Mouse (Mus musculus) heart, postnatal 0 days (tissue): ENCODE data around the gene 4930519G04Rik. TPM values are rescaled to one million over a fixed set of nuclear protein-coding genes. Genes with fewer than 3 reads are reported as not detected.
"Not testable (repeated sequence)": the region's sequence is repeated elsewhere in the genome, so short reads cannot be mapped to it uniquely, and the experiment has no call there.

Experiments used
- ATAC-seq: fragments of 200-750 bp; cut with Nextera tagmentation; 2 replicates; pipeline ENCODE4 v1.8.0; 2017; ENCODE audit warnings: low read depth, moderate number of reproducible peaks, moderate library complexity; ENCODE audit not compliant: insufficient read depth
- DNase-seq: peaks from one replicate; pipeline ENCODE4 v3.0.0-alpha.2; 2016; ENCODE audit warnings: low spot score
- H3K27ac ChIP-seq: fragments of 300-500 bp; sonication (generic); 2 replicates; pipeline ENCODE4 v1.5.1; 2014; ENCODE audit warnings: low read depth, mild to moderate bottlenecking
- H3K27me3 ChIP-seq: fragments of 300-500 bp; sonication (generic); 2 replicates; pipeline ENCODE4 v1.6.1; 2014; ENCODE audit warnings: low read length, mixed read lengths; ENCODE audit not compliant: control insufficient read depth, insufficient read depth
- H3K36me3 ChIP-seq: fragments of 300-500 bp; sonication (generic); replicated peaks from 2 replicates; pipeline ENCODE4 v1.6.1; 2014; ENCODE audit warnings: low read length, mixed read lengths; ENCODE audit not compliant: control insufficient read depth, insufficient read depth
- H3K4me1 ChIP-seq: fragments of 300-500 bp; sonication (generic); 2 replicates; pipeline ENCODE4 v1.6.1; 2014; ENCODE audit warnings: antibody characterized with exemption; ENCODE audit not compliant: control insufficient read depth, insufficient read depth
- H3K4me2 ChIP-seq: fragments of 300-500 bp; sonication (generic); 2 replicates; pipeline ENCODE4 v1.6.1; 2014; ENCODE audit warnings: low read depth, mild to moderate bottlenecking, low read length, moderate library complexity
- H3K4me3 ChIP-seq: fragments of 300-500 bp; sonication (generic); 2 replicates; pipeline ENCODE4 v1.5.1; 2014; ENCODE audit warnings: low read depth, low read length
- H3K9ac ChIP-seq: fragments of 300-500 bp; sonication (generic); replicated peaks from 2 replicates; pipeline ENCODE4 v1.6.1; 2014; ENCODE audit warnings: low read depth, low read length, mixed read lengths
- H3K9me3 ChIP-seq: fragments of 300-500 bp; sonication (generic); replicated peaks from 2 replicates; pipeline ENCODE4 v1.6.1; 2016; ENCODE audit warnings: low read length; ENCODE audit not compliant: control insufficient read depth
- CTCF ChIP-seq: IDR thresholded peaks from 2 replicates; pipeline ENCODE4 v1.5.1; 2016; ENCODE audit warnings: antibody characterized with exemption, control low read depth, low read depth
- EP300 ChIP-seq: IDR thresholded peaks from 2 replicates; pipeline ENCODE4 v1.6.1; 2016; ENCODE audit warnings: antibody characterized with exemption, low read depth
- WGBS: fragments of 180-500 bp; shearing (Covaris S2); extraction: QIAGEN DNeasy Blood & Tissue Kit; methylation state at CpG from one replicate; pipeline ENCODE4 v1.1.7; 2014; 5-methylcytosine and 5-hydroxymethylcytosine counted together
- polyA plus RNA-seq: library from polyadenylated mRNA; unstranded; fragments of >200 nt; fragmentation: Nextera tagmentation; extraction: Ambion mirVana; gene quantifications from 2 replicates; pipeline ENCODE4 v1.2.1, GENCODE M21; 2015
- total RNA-seq: library from RNA; depleted of rRNA; stranded (reverse); fragments of >200 nt; gene quantifications from 2 replicates; pipeline ENCODE4 v1.2.3, GENCODE M21; 2014; ENCODE audit warnings: low replicate concordance; rRNA removed

The 4930519G04Rik gene
- total RNA-seq (not detected in 2 replicates), polyA plus RNA-seq (not detected in 2 replicates)

DNA sequence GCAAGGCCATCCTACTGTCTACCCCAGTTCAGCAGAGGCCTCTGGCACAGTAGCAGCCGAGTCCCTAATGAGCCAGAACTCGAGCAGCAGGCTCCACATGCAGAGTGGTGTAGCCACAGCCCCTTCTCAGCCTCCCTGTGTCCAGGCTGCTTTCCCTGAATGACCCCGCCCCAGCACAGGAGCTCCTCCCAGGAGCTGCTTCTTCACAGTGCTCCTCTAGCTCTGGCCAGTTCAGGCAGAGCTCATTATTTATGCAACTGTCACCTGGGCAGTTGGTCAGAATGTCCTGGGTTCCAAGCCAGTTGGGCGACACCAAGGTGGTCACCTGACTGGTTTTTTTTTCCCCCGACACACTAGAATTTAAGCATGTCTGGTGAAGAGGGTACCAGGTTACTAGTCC, at the start of gene 4930519G04Rik:
Gene 4930519G04Rik (plus strand): TSS at position 301 of the 400 bp plus-strand sequence.
- not testable (repeated sequence) for H3K27ac ChIP-seq, H3K9ac ChIP-seq, H3K27me3 ChIP-seq, H3K4me3 ChIP-seq, H3K4me2 ChIP-seq, H3K4me1 ChIP-seq, ATAC-seq, H3K9me3 ChIP-seq, H3K36me3 ChIP-seq, DNase-seq
- 84% methylated on average over 3 of the region's 5 CpGs for WGBS

DNA sequence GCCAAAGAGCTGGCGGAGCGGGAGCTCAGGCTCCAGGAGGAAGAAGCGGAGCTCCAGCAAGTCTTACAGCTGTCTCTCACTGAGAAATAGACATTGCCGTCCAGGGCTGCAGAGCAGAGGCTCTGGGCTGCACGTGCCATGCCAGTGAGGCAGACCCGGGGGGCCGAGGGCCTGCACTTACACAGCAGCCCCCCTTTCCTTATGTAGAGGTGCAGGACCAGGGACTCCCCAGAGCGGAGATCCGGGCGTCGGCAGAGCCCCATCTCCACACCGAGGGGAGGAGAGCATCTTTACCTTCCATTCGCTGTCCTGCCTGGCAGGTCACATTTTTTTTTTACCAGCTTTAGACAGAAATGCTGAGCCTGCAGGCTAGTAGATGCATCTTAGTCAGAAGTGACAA, 49.1 kb upstream of the 4930519G04Rik start:
- ATAC-seq (no peak), DNase-seq (no peak)
- Histone ChIP-seq H3K4me3 (no peak overlapping the region), H3K27ac (no peak overlapping the region), H3K4me1 (peaks cover 22% of the 10 kb centered on the region), H3K27me3 (no peaks in the 10 kb centered on the region), H3K36me3 (peaks cover 48% of the 10 kb centered on the region), H3K9ac (no peak overlapping the region), H3K4me2 (no peak overlapping the region), H3K9me3 (no peaks in the 10 kb centered on the region)
- TF ChIP-seq EP300 (no peak), CTCF (no peak)
- 94% methylated on average over 13 of the region's 13 CpGs for WGBS

DNA sequence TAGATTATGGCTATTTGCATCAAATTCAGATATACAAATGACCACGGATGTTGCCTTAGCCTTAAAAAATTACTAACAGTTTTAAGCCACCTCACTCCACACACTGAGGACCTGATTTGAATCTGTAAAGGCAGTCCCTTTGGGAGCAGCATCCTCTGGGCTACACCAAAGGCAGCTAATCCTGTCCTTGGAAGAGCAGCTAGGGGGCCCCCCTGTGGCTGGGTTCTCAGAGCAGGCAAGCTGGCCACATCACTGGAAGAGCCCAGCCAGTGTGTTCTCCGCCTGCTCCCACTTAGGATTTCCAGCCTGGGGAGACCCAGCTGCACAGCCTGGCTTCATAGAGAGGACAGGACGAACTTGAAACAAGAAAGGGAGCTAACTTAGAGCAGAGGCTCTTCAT, 48.5 kb upstream of the 4930519G04Rik start:
- 55% methylated on average over 3 of the region's 3 CpGs for WGBS
- DNase-seq (peak; percentile 37), ATAC-seq (no peak; the same call in 1 of the 2 replicates)
- Histone ChIP-seq H3K27ac (peak overlapping the region; percentile 84), H3K27me3 (no peaks in the 10 kb centered on the region), H3K36me3 (peaks cover 41% of the 10 kb centered on the region), H3K4me3 (no peak overlapping the region), H3K4me1 (peaks cover 22% of the 10 kb centered on the region), H3K4me2 (no peak overlapping the region), H3K9me3 (no peaks in the 10 kb centered on the region), H3K9ac (no peak overlapping the region)
- no peak for TF ChIP-seq EP300
- peak; percentile 44 for TF ChIP-seq CTCF

DNA sequence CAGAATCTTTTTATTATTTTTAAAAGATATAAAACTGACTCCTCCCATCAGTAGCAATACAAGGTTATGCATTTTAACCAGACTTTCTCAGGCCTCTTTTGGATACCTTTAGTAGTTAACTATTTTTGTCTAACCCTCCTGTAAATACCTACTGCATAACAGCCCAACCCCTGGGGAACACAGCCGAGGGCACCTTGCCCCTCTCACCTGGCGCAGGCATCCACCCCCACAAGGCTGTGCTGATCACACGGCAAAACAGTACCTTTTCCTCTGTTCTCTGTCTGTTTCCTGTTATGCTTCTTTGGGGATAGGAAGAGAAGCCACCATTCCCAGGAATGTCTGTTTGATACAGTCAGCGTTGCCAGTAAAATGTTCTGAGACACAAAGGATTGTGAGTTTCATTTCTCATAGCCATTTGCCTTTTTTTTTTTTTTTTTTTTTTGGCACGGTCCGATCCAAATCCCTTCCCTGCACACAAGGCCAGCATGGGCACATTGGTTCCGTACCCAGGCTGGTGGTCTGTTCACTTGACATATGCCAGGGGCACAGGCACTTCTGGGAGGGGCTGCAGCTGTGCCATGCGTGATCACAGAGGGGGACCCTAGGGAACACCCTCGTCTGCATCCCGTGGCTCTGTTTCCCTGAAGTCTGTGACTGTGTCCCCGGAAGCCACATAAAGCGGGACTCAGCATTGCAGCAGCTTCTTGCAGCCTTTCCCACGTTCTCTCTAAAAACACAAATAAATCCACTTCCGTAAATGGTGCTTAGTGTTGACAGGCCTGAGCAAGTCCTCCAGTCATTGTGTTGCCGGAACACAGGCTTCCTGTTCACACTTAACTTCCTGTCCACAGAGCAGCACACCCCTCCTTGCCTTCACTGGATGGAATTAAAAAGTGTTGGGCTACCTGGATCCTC, 47.8 kb upstream of the 4930519G04Rik start:
- H3K27ac ChIP-seq: peak overlapping the region; percentile 84
- H3K4me3 ChIP-seq: no peak overlapping the region
- peaks cover 38% of the 10 kb centered on the region for H3K36me3 ChIP-seq
- TF ChIP-seq EP300 (no peak), CTCF (no peak)
- H3K4me2 ChIP-seq: peak overlapping the region; percentile 30
- ATAC-seq: peak; percentile 44; the same call in 1 of the 2 replicates
- H3K4me1 ChIP-seq: peaks cover 22% of the 10 kb centered on the region
- no peaks in the 10 kb centered on the region for H3K9me3 ChIP-seq
- peak overlapping the region; percentile 27; the same call in 1 of the 2 replicates for H3K9ac ChIP-seq
- peak; percentile 72 for DNase-seq
- WGBS: 53% methylated on average over 15 of the region's 15 CpGs
- H3K27me3 ChIP-seq: no peaks in the 10 kb centered on the region

DNA sequence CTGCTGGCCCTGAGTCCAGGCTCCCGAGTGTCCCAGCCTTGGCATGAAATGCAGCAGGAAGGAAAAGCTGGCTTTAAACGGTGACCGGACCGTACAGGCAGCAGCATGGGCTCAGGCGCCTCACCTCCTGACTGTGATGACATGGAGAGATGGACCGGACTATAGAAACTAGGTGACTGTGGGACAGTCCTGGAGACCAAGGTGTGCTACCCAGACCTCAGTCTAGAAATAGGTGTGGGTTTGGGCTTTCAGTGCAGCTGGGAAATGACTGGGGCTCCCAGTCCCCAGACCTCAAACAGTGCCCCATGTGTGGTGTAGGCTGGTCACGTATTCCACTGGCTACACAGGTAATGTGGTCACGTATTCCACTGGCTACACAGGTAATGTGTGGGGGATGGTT, 46.8 kb upstream of the 4930519G04Rik start:
- TF ChIP-seq CTCF: no peak
- no peak for TF ChIP-seq EP300
- 59% methylated on average over 8 of the region's 8 CpGs for WGBS
- H3K9me3 ChIP-seq: no peaks in the 10 kb centered on the region
- DNase-seq (no peak), ATAC-seq (no peak)
- H3K4me1 ChIP-seq: peaks cover 22% of the 10 kb centered on the region
- H3K36me3 ChIP-seq: peaks cover 35% of the 10 kb centered on the region
- no peak overlapping the region for H3K4me3 ChIP-seq
- H3K9ac ChIP-seq: no peak overlapping the region; the same call in 1 of the 2 replicates
- H3K27me3 ChIP-seq: no peaks in the 10 kb centered on the region
- H3K4me2 ChIP-seq: peak overlapping the region; percentile 30
- H3K27ac ChIP-seq: peak overlapping the region; percentile 84
